Mouse (Mus musculus) midbrain, postnatal 0 days (tissue): ENCODE data around the gene Amh. TPM values are rescaled to one million over a fixed set of nuclear protein-coding genes. Genes with fewer than 3 reads are reported as not detected.

Experiments
- ATAC-seq: fragments of 200-750 bp; cut with Nextera tagmentation; 2 replicates; pipeline ENCODE4 v1.8.0; 2017; ENCODE audit warnings: moderate number of reproducible peaks, mild to moderate bottlenecking, moderate TSS enrichment, moderate library complexity; ENCODE audit not compliant: low FRiP score
- DNase-seq: peaks from one replicate; pipeline ENCODE4 v3.0.0-alpha.2; 2015; ENCODE audit warnings: low spot score
- H3K27ac ChIP-seq: fragments of 300-500 bp; sonication (generic); 2 replicates; pipeline ENCODE4 v1.5.1; 2014; ENCODE audit warnings: low read depth, mild to moderate bottlenecking, low read length, mixed read lengths
- H3K27me3 ChIP-seq: fragments of 300-500 bp; sonication (generic); 2 replicates; pipeline ENCODE4 v1.6.1; 2014; ENCODE audit warnings: low read length, control low read depth, mixed read lengths; ENCODE audit not compliant: insufficient read depth
- H3K36me3 ChIP-seq: fragments of 300-500 bp; sonication (generic); 2 replicates; pipeline ENCODE4 v1.6.1; 2014; ENCODE audit warnings: low read length, control low read depth, mixed read lengths; ENCODE audit not compliant: insufficient read depth
- H3K4me1 ChIP-seq: fragments of 300-500 bp; sonication (generic); 2 replicates; pipeline ENCODE4 v1.6.1; 2014; ENCODE audit warnings: mild to moderate bottlenecking, control low read depth, antibody characterized with exemption, low read length, mixed read lengths; ENCODE audit not compliant: insufficient read depth
- H3K4me2 ChIP-seq: fragments of 300-500 bp; sonication (generic); 2 replicates; pipeline ENCODE4 v1.6.1; 2014; ENCODE audit warnings: low read depth, mild to moderate bottlenecking, low read length, mixed read lengths; ENCODE audit not compliant: poor library complexity, severe bottlenecking
- H3K4me3 ChIP-seq: fragments of 300-500 bp; sonication (generic); 2 replicates; pipeline ENCODE4 v1.5.1; 2014; ENCODE audit warnings: low read depth, mild to moderate bottlenecking, low read length, moderate library complexity
- H3K9ac ChIP-seq: fragments of 300-500 bp; sonication (generic); replicated peaks from 2 replicates; pipeline ENCODE4 v1.6.1; 2014; ENCODE audit warnings: mild to moderate bottlenecking, low read length, moderate library complexity, mixed read lengths; ENCODE audit not compliant: poor library complexity, severe bottlenecking
- H3K9me3 ChIP-seq: fragments of 300-500 bp; sonication (generic); 2 replicates; pipeline ENCODE4 v1.6.1; 2016; ENCODE audit warnings: low read length, control low read depth
- CTCF ChIP-seq: IDR thresholded peaks from 2 replicates; pipeline ENCODE4 v1.5.1; 2016; ENCODE audit warnings: antibody characterized with exemption, mild to moderate bottlenecking
- WGBS: fragments of 180-500 bp; shearing (Covaris S2); extraction: QIAGEN DNeasy Blood & Tissue Kit; methylation state at CpG from one replicate; pipeline ENCODE4 v1.1.7; 2014; 5-methylcytosine and 5-hydroxymethylcytosine counted together
- polyA plus RNA-seq: library from polyadenylated mRNA; unstranded; fragments of >200 nt; fragmentation: Nextera tagmentation; extraction: Ambion mirVana; gene quantifications from 2 replicates; pipeline ENCODE4 v1.2.1, GENCODE M21; 2015
- total RNA-seq: library from RNA; depleted of rRNA; stranded (reverse); fragments of >200 nt; gene quantifications from 2 replicates; pipeline ENCODE4 v1.2.3, GENCODE M21; 2014

Gene Amh
- total and polyA plus RNA-seq, 2 experiments from 2014 or later: 0.82 TPM; not detected in 1

- Histone ChIP-seq H3K4me2 (no peak overlapping the region), H3K9me3 (no peaks in the 10 kb centered on the region), H3K36me3 (peaks cover 57% of the 10 kb centered on the region), H3K4me3 (no peak overlapping the region), H3K27ac (no peak overlapping the region), H3K9ac (no peak overlapping the region), H3K4me1 (peaks cover 12% of the 10 kb centered on the region), H3K27me3 (no peaks in the 10 kb centered on the region)
- ATAC-seq (no peak), DNase-seq (no peak)
- TF ChIP-seq CTCF: no peak
- WGBS: 87% methylated on average over 8 of the region's 8 CpGs
Measured at GRCm38 (mm10) chr10:80794750-80795149, 10.3 kb upstream of the Amh start.

- ATAC-seq (no peak), DNase-seq (no peak)
- no peaks in the 10 kb centered on the region for H3K27me3 ChIP-seq
- no peak for TF ChIP-seq CTCF
- H3K4me3 ChIP-seq: no peak overlapping the region
- H3K4me2 ChIP-seq: no peak overlapping the region
- no peak overlapping the region for H3K27ac ChIP-seq
- peaks cover 46% of the 10 kb centered on the region for H3K36me3 ChIP-seq
- H3K9me3 ChIP-seq: no peaks in the 10 kb centered on the region
- peaks cover 14% of the 10 kb centered on the region for H3K4me1 ChIP-seq
- 86% methylated on average over 9 of the region's 9 CpGs for WGBS
- no peak overlapping the region for H3K9ac ChIP-seq
Measured at GRCm38 (mm10) chr10:80796307-80796848, 8.7 kb upstream of the Amh start.

DNA sequence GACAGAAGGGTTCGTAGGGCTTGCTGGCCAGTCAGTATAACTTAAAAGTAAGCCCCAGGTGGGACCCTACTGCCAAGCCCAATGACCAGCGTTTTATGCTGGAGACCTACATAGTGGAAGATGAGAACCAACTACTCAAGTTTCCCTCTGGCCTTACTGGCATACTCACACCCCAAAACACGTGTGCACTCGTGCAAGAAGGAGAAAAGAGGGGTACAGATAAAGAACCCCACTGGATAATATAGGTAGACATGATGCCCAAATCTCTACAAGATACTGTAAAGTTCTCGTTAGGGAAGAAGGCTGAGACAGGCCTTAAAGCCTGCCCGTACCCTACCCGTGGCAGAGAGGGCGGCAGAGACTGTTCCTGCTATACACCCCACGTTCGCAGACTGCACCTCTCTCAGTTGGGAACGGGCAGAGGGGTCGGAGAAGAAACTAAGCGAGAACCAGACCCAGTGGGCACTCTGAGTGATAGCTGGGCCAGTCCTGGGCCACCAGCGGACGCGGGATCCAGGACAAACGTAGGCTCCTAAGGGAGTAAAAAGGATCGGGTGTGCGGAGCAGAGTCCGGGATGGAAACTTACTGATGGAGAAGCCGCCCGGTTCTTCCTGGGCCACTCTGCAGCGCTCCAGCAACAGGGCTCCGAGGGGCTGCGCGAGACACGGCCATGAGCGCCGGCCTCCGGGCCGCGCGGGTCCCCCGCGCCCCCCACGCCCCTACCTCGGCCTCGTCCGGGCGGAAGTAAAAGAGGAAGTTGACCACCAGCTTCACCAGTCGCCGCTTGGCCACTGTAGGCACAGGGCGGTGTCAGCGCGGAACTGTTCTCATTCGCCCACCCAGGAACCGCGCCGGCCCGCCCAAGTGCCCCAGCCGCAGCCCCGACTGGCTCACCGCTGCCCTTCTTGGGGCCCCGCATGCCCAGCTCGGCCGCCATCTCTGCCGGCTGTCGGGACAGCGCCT is 7.6 kb upstream of the Amh start:
- WGBS: 3% methylated on average over 54 of the region's 59 CpGs

GRCm38 (mm10) chr10:80798150-80799006 is 6.7 kb upstream of the Amh start, which contains the start of the genes Sf3a2 and Plekhj1:
Gene Sf3a2 (plus strand): TSS chr10:80798198.
Gene Plekhj1 (minus strand): TSS chr10:80798626.
- Histone ChIP-seq H3K27ac (peak within 1 kb of the TSS; percentile 99), H3K27me3 (no peaks in the 10 kb centered on the region), H3K9me3 (no peaks in the 10 kb centered on the region), H3K4me1 (peaks cover 14% of the 10 kb centered on the region), H3K9ac (peak within 1 kb of the TSS; percentile 99), H3K4me2 (peak within 1 kb of the TSS; percentile 94), H3K4me3 (peak within 1 kb of the TSS; percentile 79), H3K36me3 (peaks cover 47% of the 10 kb centered on the region)
- DNase-seq (peak; percentile 98), ATAC-seq (peak; percentile 89)
- no peak for TF ChIP-seq CTCF
- under 1% methylated on average over 102 of the region's 104 CpGs for WGBS

More for the DNA sequence above, 7.6 kb upstream of the Amh start:
- Histone ChIP-seq H3K27ac (peak overlapping the region; percentile 99), H3K4me1 (peaks cover 14% of the 10 kb centered on the region), H3K4me3 (peak overlapping the region; percentile 79), H3K9ac (peak overlapping the region; percentile 99), H3K9me3 (no peaks in the 10 kb centered on the region), H3K4me2 (peak overlapping the region; percentile 94), H3K27me3 (no peaks in the 10 kb centered on the region), H3K36me3 (peaks cover 46% of the 10 kb centered on the region)
- DNase-seq: peak; percentile 82
- ATAC-seq: peak; percentile 73
- TF ChIP-seq CTCF: no peak

GRCm38 (mm10) chr10:80799070-80799566 is 5.9 kb upstream of the Amh start:
- no peak for ATAC-seq
- no peaks in the 10 kb centered on the region for H3K27me3 ChIP-seq
- TF ChIP-seq CTCF: no peak
- peaks cover 48% of the 10 kb centered on the region for H3K36me3 ChIP-seq
- no peaks in the 10 kb centered on the region for H3K9me3 ChIP-seq
- H3K4me1 ChIP-seq: peaks cover 14% of the 10 kb centered on the region
- no peak for DNase-seq
- peak overlapping the region; percentile 79 for H3K4me3 ChIP-seq
- peak overlapping the region; percentile 94 for H3K4me2 ChIP-seq
- peak overlapping the region; percentile 99 for H3K9ac ChIP-seq
- 4% methylated on average over 18 of the region's 18 CpGs for WGBS
- H3K27ac ChIP-seq: peak overlapping the region; percentile 99
